Mouse (Mus musculus) embryonic facial prominence, embryonic 11.5 days (tissue): ENCODE measurements at regions not wholly inside any gene's neighbourhood (a gene's known extent, or its start where the extent isn't known, plus 50 kb on each side); places are given as distances from the start of the nearest gene placed in this dataset.
A peak's percentile ranks its signal among the peaks of the same experiment; 100 is the strongest.

ENCODE experiments used
- ATAC-seq: fragments of 200-750 bp; cut with Nextera tagmentation; replicated peaks from 2 replicates; pipeline ENCODE4 v1.8.0; 2017; ENCODE audit warnings: low read depth; ENCODE audit not compliant: insufficient number of reproducible peaks, low FRiP score, low TSS enrichment
- DNase-seq: peaks from one replicate; pipeline ENCODE4 v3.0.0-alpha.2; 2015; ENCODE audit warnings: low spot score
- H3K27ac ChIP-seq: fragments of 300-500 bp; sonication (generic); replicated peaks from 2 replicates; pipeline ENCODE4 v1.5.1; 2014; ENCODE audit warnings: mild to moderate bottlenecking, low read depth, low read length, control low read depth
- H3K27me3 ChIP-seq: fragments of 300-500 bp; sonication (generic); 2 replicates; pipeline ENCODE4 v1.6.1; 2014; ENCODE audit warnings: mild to moderate bottlenecking, low read length, moderate library complexity, mixed read lengths; ENCODE audit not compliant: control insufficient read depth, insufficient read depth
- H3K36me3 ChIP-seq: fragments of 300-500 bp; sonication (generic); replicated peaks from 2 replicates; pipeline ENCODE4 v1.6.1; 2014; ENCODE audit warnings: low read depth, mild to moderate bottlenecking, low read length, moderate library complexity, mixed read lengths; ENCODE audit not compliant: control insufficient read depth, insufficient read depth
- H3K4me1 ChIP-seq: fragments of 300-500 bp; sonication (generic); 2 replicates; pipeline ENCODE4 v1.6.1; 2014; ENCODE audit warnings: low read length, mixed read lengths; ENCODE audit not compliant: control insufficient read depth, insufficient read depth
- H3K4me2 ChIP-seq: fragments of 300-500 bp; sonication (generic); 2 replicates; pipeline ENCODE4 v1.6.1; 2014; ENCODE audit warnings: low read depth, mild to moderate bottlenecking, control low read depth, low read length, moderate library complexity
- H3K4me3 ChIP-seq: fragments of 300-500 bp; sonication (generic); 2 replicates; pipeline ENCODE4 v1.5.1; 2014; ENCODE audit warnings: low read depth, low read length, control low read depth
- H3K9ac ChIP-seq: fragments of 300-500 bp; sonication (generic); replicated peaks from 2 replicates; pipeline ENCODE4 v1.6.1; 2014; ENCODE audit warnings: mild to moderate bottlenecking, control low read depth, low read length
- H3K9me3 ChIP-seq: fragments of 300-500 bp; sonication (generic); replicated peaks from 2 replicates; pipeline ENCODE4 v1.6.1; 2016; ENCODE audit warnings: mild to moderate bottlenecking, low read length, inconsistent platforms, mixed read lengths; ENCODE audit not compliant: control insufficient read depth
- WGBS: fragments of 180-500 bp; shearing (Covaris S2); extraction: QIAGEN DNeasy Blood & Tissue Kit; methylation state at CpG from one replicate; pipeline ENCODE4 v1.1.7; 2014; 5-methylcytosine and 5-hydroxymethylcytosine counted together

- Histone ChIP-seq H3K9ac (no peak overlapping the region), H3K36me3 (no peaks in the 10 kb centered on the region), H3K27ac (no peak overlapping the region), H3K4me2 (no peak overlapping the region), H3K4me3 (no peak overlapping the region), H3K9me3 (no peaks in the 10 kb centered on the region), H3K27me3 (no peaks in the 10 kb centered on the region), H3K4me1 (no peaks in the 10 kb centered on the region)
- WGBS, result 93% methylated on average over 2 of the region's 2 CpGs
- DNase-seq, result no peak
- no peak for ATAC-seq
These were observed 141.7 kb downstream of the Rpl14 start for GRCm38 (mm10) chr9:120712987-120713386.

- ATAC-seq (no peak), DNase-seq (no peak)
- no peaks in the 10 kb centered on the region for H3K27me3 ChIP-seq
- no peaks in the 10 kb centered on the region for H3K4me1 ChIP-seq
- no peak overlapping the region for H3K27ac ChIP-seq
- no peaks in the 10 kb centered on the region for H3K36me3 ChIP-seq
- no peaks in the 10 kb centered on the region for H3K9me3 ChIP-seq
- H3K9ac ChIP-seq, result no peak overlapping the region
- H3K4me2 ChIP-seq, result no peak overlapping the region
- WGBS, result 73% methylated on average over 7 of the region's 7 CpGs
- H3K4me3 ChIP-seq, result no peak overlapping the region
These were observed 144.4 kb downstream of the Rpl14 start for GRCm38 (mm10) chr9:120715665-120716121.

- H3K27ac ChIP-seq, result no peak overlapping the region
- DNase-seq, result no peak
- 89% methylated on average over 3 of the region's 3 CpGs for WGBS
These were observed 147.6 kb downstream of the Rpl14 start for GRCm38 (mm10) chr9:120718812-120719211.

GRCm38 (mm10) chr9:120721451-120722123 is 150.3 kb downstream of the Rpl14 start:
- H3K9me3 ChIP-seq, result no peaks in the 10 kb centered on the region
- no peak overlapping the region for H3K9ac ChIP-seq
- H3K27me3 ChIP-seq, result no peaks in the 10 kb centered on the region
- H3K36me3 ChIP-seq, result no peaks in the 10 kb centered on the region
- WGBS, result 83% methylated on average over 9 of the region's 9 CpGs
- H3K4me1 ChIP-seq, result no peaks in the 10 kb centered on the region
- ATAC-seq, result no peak
- no peak overlapping the region for H3K4me2 ChIP-seq
- no peak overlapping the region for H3K4me3 ChIP-seq
- DNase-seq, result no peak
- no peak overlapping the region for H3K27ac ChIP-seq

More at GRCm38 (mm10) chr9:120718812-120719211, 147.6 kb downstream of the Rpl14 start:
- Histone ChIP-seq H3K4me1 (no peaks in the 10 kb centered on the region), H3K27me3 (no peaks in the 10 kb centered on the region), H3K4me2 (no peak overlapping the region), H3K9me3 (no peaks in the 10 kb centered on the region), H3K9ac (no peak overlapping the region), H3K4me3 (no peak overlapping the region), H3K36me3 (no peaks in the 10 kb centered on the region)
- no peak for ATAC-seq

GRCm38 (mm10) chr9:120723026-120723425 is 151.8 kb downstream of the Rpl14 start:
- Histone ChIP-seq H3K4me1 (no peaks in the 10 kb centered on the region), H3K9ac (no peak overlapping the region), H3K4me3 (no peak overlapping the region), H3K9me3 (no peaks in the 10 kb centered on the region; the same call in 1 of the 2 replicates), H3K36me3 (no peaks in the 10 kb centered on the region), H3K27ac (no peak overlapping the region), H3K27me3 (no peaks in the 10 kb centered on the region), H3K4me2 (no peak overlapping the region)
- ATAC-seq (no peak), DNase-seq (no peak)
- WGBS, result 72% methylated on average over 5 of the region's 5 CpGs

- H3K9ac ChIP-seq, result no peak overlapping the region
- no peak for ATAC-seq
- no peak overlapping the region for H3K27ac ChIP-seq
- H3K4me1 ChIP-seq, result peaks cover 3% of the 10 kb centered on the region; the same call in 1 of the 2 replicates
- H3K27me3 ChIP-seq, result no peaks in the 10 kb centered on the region
- 22% methylated on average over 8 of the region's 8 CpGs for WGBS
- H3K4me2 ChIP-seq, result no peak overlapping the region
- H3K36me3 ChIP-seq, result no peaks in the 10 kb centered on the region
- no peaks in the 10 kb centered on the region; the same call in 1 of the 2 replicates for H3K9me3 ChIP-seq
- DNase-seq, result no peak
- no peak overlapping the region for H3K4me3 ChIP-seq
These were observed 160.8 kb downstream of the Rpl14 start for GRCm38 (mm10) chr9:120731952-120732622.

GRCm38 (mm10) chr9:120732650-120733293 is 161.5 kb downstream of the Rpl14 start:
- no peak overlapping the region for H3K9ac ChIP-seq
- DNase-seq (peak; percentile 50), ATAC-seq (peak; percentile 47; the same call in 1 of the 2 replicates)
- H3K9me3 ChIP-seq, result no peaks in the 10 kb centered on the region
- H3K4me1 ChIP-seq, result peaks cover 3% of the 10 kb centered on the region; the same call in 1 of the 2 replicates
- no peak overlapping the region for H3K4me2 ChIP-seq
- no peaks in the 10 kb centered on the region for H3K27me3 ChIP-seq
- peak overlapping the region; percentile 20; the same call in 1 of the 2 replicates for H3K27ac ChIP-seq
- H3K4me3 ChIP-seq, result no peak overlapping the region
- H3K36me3 ChIP-seq, result no peaks in the 10 kb centered on the region
- 12% methylated on average over 14 of the region's 14 CpGs for WGBS
